Mouse (Mus musculus) frontal cortex, postnatal 36 days (tissue): ENCODE data around the gene Acat1.
A peak's percentile ranks its signal among the peaks of the same experiment; 100 is the strongest.

Experiments
- DNase-seq, 2 experiments: peaks; one replicate each; pipeline ENCODE4 v3.0.0; 2022; ENCODE audit warnings: low spot score in 2 of 2

The Acat1 gene

DNA sequence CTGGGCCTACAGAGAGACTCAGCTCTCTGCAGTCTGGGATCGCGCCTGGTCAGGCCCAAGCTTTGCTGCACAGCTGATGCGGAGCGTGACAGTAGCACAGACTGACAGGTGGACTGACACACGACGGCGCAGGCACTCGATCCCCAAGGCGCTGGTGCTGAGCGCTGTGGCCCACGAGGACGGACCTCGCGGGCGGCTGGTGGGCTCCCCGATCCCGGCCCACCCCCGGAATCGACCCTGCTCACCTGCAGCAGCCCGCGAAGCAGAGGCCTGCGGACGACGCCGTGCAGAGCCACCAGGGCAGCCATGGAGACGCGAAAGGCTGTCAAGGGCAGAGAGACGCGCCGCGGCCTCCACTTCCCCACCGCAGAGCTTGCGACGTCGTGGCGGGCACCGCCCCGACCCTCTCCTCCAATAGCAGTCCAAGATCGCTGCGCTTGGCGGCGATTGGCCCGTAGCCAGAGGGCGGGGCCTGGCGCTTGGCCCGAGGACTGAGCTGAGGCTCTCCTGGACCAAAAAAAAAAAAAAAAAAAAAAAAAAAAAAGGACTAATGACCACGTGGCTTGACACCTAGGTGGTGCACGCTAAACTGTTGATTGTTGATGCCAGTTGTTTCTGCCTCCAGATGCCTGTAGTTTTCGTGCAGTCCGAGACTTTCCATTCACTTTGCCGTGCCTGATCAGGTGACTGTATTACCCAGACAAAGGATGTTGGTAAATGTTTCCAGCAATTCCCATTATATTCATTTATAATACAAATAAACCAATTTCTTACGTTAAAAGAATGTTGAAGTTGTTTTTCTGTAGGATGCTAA lies at the start of gene Acat1:
TSS of gene Acat1 (minus strand) at position 415 of the 814 bp plus-strand sequence.
- DNase-seq = peak; percentile 93 to 94

DNA sequence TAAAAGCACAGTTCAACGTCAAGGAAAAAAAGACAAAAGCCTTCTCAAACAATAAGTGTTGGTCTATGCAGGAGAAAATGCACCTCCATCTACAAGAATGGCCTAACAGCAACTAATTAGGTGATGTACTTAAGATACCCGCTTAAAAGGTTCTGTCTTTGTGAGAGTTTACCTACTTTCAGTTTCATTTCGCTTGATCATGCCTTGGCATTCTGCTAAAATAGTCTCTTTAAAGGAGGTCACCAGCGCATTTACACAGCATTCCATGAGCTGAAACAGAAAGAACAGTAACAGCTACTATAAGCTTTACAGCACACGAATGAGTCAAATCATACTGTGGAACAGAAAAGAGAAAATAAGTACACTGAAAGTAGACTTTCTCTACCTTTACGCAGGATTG lies 24.6 kb upstream of the Acat1 start:
- DNase-seq = no peak

DNA sequence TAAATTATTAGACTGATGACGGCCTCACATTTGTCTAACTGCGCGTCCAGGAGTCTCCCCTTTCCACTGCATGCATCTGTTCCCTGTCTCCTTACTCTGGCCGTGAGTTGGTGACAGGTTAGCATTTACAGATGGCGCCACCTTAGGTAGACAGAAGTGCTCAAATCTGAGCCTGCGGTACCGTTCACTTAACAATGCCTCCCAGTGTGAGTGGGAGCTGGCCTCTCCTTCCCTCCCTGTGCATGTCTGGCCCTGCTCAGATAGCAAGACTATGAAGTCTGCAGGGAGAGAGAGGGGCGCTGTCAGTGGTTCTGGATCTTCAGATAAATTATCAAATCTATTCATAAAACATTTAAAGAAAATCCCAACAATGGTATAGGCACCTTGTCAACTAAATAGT lies 5.1 kb upstream of the Acat1 start:
- DNase-seq = no peak

DNA sequence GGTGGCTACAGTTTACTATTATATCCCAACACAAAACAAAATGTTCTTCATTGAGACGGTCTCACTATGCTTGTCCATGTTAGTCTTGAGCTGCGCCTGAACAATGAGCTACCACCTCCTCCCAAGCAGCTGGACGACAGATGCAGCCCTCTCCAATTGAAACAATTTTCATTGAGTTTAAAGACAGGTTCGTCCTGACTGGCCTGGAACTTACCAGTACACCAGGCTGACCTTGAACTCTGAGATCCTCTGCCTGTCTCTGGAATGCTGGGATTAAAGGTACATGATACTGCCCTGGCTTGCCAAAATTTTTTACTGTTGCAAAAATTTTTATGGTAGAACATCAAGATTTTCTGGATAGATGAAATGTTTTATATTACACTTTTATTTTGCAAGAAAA lies 4.1 kb upstream of the Acat1 start:
- DNase-seq = no peak

DNA sequence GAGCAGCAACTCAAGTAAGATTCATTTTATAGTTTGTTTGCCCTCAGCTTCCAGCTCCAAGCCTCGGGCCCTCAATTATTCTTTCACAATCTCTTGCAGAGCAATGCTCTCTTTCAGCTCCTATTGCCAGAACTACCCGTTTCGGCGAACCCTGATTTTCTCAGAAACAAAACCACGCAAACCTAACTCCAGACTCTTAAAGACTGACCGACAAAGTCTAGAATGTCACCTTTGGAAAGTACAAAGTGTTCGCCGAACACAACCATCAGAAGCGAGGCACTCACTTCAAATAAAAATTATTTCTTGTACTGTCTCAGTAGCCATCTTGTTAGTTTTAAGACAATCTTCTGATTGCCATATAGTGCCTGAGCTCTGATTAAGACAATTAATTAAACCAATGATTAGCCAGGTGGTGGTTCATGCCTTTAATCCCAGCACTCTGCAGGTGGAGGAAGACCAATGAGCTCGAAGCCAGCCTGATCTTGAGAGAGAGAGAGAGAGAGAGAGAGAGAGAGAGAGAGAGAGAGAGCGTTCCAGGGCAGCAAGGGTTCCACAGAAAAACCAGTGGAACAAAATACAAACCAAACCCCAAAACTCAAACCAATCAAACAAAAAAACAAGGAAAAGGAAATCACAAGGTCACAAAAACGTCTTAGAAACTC lies 745 bp downstream of the Acat1 start:
- DNase-seq = peak in 1 of 2 experiments; percentile 12

DNA sequence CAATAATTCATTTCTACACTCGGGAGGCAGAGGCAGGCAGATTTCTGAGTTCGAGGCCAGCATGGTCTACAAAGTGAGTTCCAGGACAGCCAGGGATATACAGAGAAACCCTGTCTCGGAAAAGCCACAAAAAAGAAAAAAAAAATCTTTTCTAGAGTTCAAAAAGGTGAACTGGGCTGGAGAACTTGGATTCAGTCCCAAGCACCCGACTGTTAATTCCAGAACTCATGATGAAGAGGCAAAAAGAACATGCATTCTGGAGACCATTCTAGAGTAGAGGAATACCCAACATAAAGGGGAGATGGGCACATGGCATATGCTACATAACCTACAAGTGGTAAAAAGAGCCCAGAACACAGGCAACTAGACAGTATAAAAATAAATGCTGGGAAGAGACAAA lies 2.4 kb downstream of the Acat1 start:
- no peak for DNase-seq

DNA sequence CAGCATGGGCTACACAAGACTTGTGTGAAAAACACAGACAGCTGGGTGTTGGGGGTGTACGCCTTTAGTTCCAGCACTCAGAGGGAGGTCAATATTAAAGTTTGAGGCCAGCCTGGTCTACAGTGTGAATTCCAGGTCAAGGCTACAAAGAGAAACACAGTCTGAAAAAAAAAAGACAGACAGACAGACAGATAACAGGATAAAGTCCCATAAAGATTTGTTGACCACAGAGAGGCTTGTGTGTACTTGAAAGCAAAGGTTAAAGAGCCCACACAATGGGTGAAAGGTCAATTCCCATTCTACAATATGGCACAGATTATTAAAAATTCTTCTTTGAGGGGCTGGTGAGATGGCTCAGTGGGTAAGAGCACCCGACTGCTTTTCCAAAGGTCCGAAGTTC lies 3.0 kb downstream of the Acat1 start:
- DNase-seq = no peak

DNA sequence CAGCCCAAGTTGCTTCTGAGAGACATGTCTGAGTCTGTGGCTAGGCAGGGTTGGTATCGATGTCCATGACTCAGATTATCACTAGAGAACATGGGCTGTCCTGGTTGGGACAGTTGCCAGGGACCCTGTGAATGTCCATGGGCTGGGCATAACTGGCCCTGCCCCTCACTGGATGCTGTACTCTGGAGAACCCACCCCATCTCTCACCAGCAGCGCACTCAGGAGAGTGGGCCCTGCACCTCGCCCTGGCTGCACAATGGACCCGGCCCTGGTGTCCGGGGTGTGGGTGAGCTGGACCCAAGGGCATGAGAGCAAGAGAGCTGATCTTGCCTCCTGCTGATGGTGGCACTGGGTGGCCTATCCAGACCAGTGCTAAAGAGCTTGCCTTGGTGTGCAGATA lies 5.2 kb downstream of the Acat1 start:
- no peak for DNase-seq

DNA sequence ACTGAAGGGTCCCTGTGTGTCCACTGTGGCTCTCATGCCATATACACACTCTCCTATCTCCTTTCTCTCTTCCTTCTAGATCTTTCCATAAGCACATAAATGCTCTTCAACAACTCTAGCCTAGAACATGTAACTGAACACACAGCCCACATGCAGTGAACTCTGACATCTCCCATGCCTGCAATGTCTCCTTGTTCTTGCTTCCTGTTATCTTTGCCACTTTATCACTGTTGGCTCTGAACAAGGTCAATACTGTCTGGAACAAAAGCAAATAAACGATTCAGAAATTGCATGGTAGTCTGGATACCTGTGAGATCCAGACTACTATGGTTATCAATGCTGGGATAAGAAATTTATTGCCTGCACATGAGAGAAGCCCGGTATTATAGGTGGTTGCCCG lies 6.3 kb downstream of the Acat1 start:
- no peak for DNase-seq

DNA sequence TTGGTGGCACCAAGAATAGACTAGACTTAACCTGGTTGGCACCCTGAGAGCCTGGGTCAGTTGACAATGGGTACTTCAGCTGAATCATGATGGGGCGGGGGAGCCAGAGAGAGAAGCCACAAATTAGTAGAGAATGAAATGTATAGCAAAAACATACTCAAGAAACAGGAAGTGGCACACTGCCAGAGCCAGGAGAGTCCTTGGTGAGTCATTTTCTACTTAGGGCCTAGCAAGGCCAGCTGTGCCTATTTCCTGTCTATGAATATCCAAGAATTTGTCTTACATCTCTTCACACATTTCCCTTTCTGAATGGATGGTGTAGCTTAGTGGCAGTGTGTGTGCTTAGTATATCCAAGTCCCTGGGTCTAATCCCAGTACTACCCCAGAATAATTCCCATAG lies 6.8 kb downstream of the Acat1 start:
- peak; percentile 19 to 31 for DNase-seq

DNA sequence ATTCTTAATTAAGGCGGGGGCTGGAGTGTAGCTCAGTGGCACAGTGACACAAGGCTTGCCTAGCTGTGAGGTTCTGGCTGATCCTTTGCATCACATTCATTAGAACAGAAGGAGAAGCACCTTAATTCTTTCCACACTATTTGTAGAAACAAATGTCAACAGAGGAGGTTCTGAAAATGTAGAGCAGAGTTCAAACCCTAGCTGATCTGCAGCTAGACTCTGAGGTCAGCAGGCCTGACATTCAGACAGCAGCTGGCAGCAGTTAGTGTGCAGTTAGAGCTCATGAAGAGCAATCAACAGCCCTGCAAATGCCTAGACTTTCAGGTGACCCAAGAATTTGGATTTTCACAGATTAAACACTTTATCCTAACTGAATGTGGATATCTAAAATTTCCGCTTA lies 8.6 kb downstream of the Acat1 start:
- DNase-seq = no peak

DNA sequence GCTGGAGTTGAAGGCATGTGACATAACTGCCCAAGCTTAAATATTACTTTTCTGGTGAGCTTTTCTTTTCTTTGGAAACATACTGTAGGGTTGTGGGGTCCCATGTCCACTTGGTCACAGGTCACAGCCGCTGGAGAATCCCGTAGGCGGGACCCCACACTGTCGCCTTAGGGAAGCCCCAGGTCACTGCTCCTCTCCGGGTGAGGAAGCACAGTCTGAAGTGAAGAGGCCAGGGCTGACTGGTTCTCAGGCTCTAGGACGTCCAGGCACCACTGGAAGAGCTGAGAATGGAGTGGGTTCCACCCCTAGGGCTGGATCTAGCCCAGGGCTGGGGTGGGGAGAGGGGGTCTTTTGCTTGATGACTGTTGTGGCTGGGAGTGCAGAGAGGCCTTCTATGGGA lies 11.6 kb downstream of the Acat1 start:
- no peak for DNase-seq

DNA sequence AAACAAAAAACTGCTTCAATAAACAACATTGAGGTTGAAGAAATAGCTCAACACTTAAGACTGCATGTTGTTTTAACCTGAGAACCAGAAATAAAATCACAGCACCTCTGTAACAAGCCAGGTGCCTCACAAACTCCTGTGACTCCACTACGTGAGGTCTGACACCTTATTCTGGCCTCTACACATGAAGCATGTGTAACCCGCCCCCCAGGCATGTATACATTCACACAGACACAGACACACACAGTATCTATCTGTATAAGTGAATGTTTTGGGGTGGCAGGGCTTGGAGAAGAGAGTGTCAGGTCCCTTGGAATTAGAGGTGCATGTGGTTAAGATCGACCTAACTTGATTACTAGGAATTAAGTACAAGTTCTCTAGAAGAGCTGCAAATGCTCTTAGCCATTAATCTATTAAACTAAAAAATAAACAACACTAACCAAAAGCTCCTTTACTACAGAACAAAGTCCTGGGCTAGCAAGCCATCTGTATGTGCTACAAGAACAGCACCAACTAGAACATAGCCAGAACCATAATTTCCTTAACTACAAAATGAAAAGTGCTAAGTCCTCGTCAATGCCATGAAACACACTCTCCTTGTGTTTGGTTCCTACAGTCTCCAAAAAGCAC lies 13.1 kb downstream of the Acat1 start:
- DNase-seq = no peak

DNA sequence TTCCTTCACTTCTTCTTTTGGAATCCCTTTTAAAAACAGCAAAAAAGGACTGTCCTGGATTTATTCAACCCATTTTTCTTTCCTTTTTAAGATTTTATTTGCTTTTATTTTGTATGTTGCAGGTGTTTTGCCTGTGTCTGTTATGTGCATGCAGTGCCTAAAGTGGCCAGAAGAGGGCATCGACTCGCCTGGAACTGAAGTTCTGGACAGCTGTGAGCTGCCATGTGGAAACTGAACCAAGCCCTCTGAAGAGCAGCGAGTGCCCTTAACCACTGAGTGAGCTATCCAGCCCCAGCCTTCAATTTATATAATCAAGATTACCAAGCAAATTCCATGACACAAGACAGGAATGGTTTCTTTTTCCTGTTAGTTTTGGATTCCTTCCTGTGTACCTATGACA lies 15.4 kb downstream of the Acat1 start:
- peak; percentile 51 to 63 for DNase-seq

DNA sequence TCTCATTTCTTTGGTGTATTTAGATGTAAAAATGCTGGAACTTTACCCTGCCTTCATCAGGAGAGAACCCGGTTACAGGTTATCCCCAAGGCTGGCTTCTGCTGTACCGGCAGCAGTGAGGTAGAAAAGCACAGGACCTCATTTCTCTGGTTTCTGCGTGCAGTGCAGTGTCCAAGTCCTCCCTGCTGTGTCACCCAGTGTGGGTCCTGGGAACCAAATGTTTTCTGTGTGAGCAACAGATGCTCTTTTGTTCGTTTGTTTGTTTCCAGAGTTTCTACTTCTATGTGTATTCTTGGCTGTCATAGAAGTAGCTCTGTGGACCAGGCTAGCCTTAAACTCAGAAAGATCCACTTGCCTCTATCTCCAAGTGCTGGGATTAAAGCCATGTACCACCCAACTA lies 28.3 kb downstream of the Acat1 start:
- no peak for DNase-seq

DNA sequence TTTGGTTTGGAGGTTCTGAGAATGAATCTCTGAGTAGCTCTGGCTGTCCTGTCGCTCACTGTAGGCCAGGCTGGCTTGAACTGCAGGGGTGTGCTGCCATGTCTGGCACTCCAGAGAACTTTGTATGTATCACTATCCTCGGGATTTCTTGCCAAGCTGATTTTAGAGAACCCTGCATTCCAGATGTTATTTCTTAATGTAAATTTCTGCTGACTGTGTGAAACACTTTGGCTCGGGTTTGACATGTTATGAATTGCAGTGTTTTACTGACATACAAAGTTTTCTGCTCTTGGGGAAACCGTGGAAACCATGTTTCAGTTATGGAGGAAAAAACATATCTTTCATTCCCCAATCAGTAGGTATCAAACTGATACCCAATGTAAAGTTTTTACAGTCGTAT lies 34.5 kb downstream of the Acat1 start:
- DNase-seq = no peak

DNA sequence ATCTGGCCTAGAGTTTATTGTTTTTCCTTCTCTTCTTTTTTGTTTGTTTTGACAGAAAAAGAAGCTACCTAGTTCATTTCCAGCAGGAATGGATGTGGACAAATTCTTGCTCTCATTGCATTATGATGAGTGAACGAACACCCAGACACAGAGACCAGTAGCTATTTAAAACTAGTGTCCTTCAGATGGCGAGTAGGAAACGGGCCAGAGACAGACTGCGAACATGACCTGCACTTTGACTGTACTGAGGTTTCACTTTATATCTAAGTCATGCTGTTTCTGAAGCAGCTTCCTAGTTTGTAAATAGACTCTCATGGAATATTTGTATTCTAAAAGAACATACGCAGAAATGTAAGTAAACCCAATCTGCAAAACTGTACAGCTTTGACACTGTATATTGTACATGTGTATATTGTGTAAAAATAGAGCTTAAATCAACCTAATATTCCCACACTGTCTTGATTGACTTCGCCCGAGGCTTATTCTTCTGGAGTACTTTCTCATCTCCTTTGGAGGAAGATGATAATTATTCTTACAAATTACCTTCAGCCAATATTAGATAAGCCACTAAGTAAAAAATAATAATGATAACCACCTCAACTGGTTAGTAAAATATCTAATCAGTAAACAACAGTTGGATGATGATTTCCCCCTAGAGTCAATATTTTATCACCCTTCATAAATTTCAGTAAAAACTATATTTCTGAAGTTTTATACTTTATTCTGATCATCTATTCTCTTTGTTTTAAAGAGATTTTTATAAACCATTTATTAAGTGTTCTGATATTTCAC lies 37.5 kb downstream of the Acat1 start:
- no peak for DNase-seq

DNA sequence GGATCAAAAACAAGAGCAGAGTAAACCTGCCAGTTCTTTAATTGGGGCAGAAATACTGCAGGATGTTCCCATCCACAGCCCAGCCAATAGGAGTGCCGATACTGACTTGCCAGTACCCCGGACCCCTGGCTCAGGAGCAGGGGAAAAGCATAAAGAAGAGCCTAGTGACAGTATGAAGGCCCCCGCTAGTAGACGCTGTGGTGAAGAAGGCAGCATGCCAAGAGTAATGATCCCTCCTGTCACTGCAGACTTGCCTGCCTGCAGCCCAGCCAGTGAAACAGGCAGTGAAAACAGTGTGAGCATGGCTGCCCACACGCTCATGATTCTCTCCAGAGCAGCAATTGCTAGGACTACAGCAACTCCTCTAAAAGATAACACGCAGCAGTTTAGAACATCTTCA lies 39.5 kb downstream of the Acat1 start:
- peak; percentile 32 to 39 for DNase-seq

DNA sequence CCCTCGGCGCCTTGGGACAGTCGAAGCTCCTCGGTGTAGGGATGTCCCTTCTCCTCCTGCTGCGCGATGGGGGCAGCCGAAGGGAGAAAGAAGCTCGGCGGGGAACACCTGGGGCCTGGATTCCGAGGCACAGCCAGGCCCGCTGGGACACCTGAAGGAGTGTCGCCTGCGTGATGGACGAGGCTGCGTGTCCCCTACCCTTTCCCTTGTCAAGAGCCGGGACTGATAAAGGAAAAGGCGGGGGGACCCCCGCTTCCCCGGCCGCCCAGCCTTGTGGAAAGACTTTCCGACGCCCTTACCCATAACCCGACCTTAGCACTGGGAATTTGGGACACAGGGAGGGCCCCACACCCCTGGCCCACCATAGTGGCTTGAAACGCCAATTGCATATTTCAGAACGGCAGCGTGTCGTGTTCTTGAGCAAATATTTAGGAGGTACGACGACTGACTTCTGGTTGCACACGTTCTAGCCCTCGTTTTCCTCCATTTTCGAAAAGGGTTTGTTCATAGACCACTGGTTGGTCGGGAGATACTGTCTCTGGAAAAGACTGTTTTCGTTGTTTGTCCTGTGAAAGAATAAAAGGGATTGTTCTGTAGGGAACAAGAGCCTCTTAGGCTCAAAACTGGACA lies 72.7 kb downstream of the Acat1 start:
- DNase-seq = peak in 1 of 2 experiments; percentile 6

DNA sequence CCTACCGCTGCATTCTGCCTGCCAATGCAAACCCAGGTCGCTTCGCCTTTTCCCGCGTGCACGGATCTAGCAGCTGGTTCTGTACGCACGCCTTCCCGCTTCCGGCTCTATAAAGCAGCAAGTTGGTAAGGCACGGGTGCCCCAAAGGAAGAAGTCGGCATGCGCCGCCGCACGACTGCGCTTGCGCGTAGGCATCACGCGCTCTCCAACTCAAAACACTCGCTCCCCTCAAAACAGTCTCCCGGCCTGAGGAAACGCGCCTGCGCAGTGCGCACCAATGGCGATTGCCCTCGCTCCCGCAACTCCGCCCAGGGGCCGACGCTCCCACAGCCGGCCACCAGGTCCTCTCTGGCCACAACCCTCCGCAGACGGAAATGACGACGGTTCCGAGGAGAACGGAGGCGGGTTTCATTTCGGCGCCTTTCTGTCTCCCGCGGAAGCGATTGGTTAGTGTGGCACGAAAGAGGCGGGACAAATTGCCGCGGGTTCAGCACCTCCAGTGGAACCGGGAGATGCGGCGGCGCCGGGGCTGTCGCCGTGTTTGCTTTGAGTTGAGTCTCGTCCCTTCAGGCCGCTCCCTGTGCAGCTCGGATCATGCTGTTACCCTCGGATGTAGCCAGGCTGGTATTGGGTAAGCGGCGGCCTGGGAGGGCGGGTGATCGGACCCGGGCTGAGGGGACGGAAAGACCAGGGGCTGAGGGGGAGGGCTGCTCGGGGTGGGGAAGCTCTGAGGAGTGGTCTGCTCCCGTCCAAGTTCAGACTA lies 73.4 kb downstream of the Acat1 start, which contains the start of the genes Atm and Npat:
TSS of gene Atm (minus strand) at position 183 of the 763 bp plus-strand sequence.
TSS of gene Npat (plus strand) at position 490 of the 763 bp plus-strand sequence.
- peak; percentile 99 to 100 for DNase-seq
